Mouse (Mus musculus) embryonic fibroblast, embryonic 13.5 days (primary cell): ENCODE data around the gene Lmnb2.

Source experiments
- CTCF ChIP-seq: IDR thresholded peaks from 2 replicates; pipeline ENCODE4 v1.5.1; 2011; ENCODE audit warnings: mild to moderate bottlenecking, control low read depth, low read length, moderate library complexity, borderline replicate concordance; ENCODE audit not compliant: insufficient read depth
- POLR2A ChIP-seq: IDR thresholded peaks from 2 replicates; pipeline ENCODE4 v1.6.1; 2011; ENCODE audit warnings: low read depth, mild to moderate bottlenecking, control low read depth, low read length, moderate library complexity

- TF ChIP-seq CTCF: no peak
- no peak for TF ChIP-seq POLR2A
Observed at GRCm38 (mm10) chr10:80874035-80874434, 44.0 kb downstream of the Lmnb2 start.
